Mouse (Mus musculus) bone marrow macrophage, adult 2 months (primary cell): ENCODE data around the gene Exoc2.

Experiments used
- CTCF ChIP-seq: IDR thresholded peaks from 2 replicates; pipeline ENCODE4 v1.5.1; 2012; ENCODE audit warnings: low read depth, mild to moderate bottlenecking, low read length, moderate library complexity
- POLR2A ChIP-seq: IDR thresholded peaks from 2 replicates; pipeline ENCODE4 v1.6.1; 2012; ENCODE audit warnings: mild to moderate bottlenecking, low read depth, low read length, borderline replicate concordance

DNA sequence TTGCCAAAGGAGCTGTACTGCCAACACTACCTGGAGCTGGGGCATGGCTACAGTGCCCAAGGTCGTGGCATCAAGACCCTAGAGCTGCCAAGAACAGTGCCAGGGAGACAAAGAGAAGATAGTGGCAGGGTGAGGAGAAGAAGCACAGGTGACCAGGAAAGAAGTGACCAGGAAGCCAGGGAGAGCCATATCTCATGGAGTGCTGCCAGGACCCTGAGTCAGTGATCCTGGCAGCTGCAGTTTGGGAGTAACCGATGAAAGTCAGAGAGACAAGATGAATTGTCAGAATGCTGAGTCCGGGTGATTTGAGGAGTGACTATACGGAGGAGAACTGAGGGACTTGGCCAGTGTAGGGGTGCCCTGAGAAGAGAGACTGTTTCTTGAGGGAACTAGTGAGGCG lies 180.3 kb downstream of the Exoc2 start:
- TF ChIP-seq POLR2A (no peak), CTCF (no peak)
